In genomic region chr10:85193321-85193720, GRCm38 (mm10) we compare ENCODE assay signal across 26 mouse cellular contexts. TPM values are rescaled to one million over a fixed set of nuclear protein-coding genes. Genes with fewer than 3 reads are reported as not detected.
DNase-seq lines count a peak whose midpoint lies in the region; ATAC-seq and TF ChIP-seq lines count a peak whose summit lies in the region.
"Had no signal": no experiment of that assay in that cellular context is flagged by ENCODE, and none has a peak within 500 bp of the region (broad histone marks: within the 10 kb centered on the region; RNA-seq: fewer than 3 reads in every experiment).

No protein-coding gene starts in this region.

- 66% methylated on average over 3 of the region's 3 CpGs for WGBS in kidney, embryonic 15.5 days
- 53% methylated on average over 3 of the region's 3 CpGs for WGBS in liver, adult 2 months
- WGBS in liver, embryonic 11.5 days = 59% methylated on average over 3 of the region's 3 CpGs

- no peak overlapping the region for H3K4me3 ChIP-seq in kidney, embryonic 15.5 days (replicated peaks)
- no peak overlapping the region for H3K4me3 ChIP-seq in liver, adult 2 months (ENCODE audit: insufficient read depth, low read depth, low read length)
- H3K4me3 ChIP-seq in liver, embryonic 11.5 days (ENCODE audit: low read depth, low read length) = no peak overlapping the region
- H3K4me3 ChIP-seq: embryonic facial prominence, embryonic 12.5 days; embryonic facial prominence, embryonic 15.5 days; gastrocnemius, adult 2 months; heart, adult 2 months; heart, embryonic 10.5 days; heart, embryonic 13.5 days; hindbrain, embryonic 12.5 days; hindbrain, embryonic 15.5 days had no signal

- H3K27ac ChIP-seq in kidney, embryonic 15.5 days = no peak overlapping the region
- no peak overlapping the region for H3K27ac ChIP-seq in liver, adult 2 months (replicated peaks; ENCODE audit: insufficient read depth, low read depth, low read length)
- H3K27ac ChIP-seq in liver, embryonic 11.5 days (ENCODE audit: low read depth, low read length) = no peak overlapping the region
- H3K27ac ChIP-seq: embryonic facial prominence, embryonic 12.5 days; embryonic facial prominence, embryonic 15.5 days; gastrocnemius, adult 2 months; heart, adult 2 months; heart, embryonic 10.5 days; heart, embryonic 13.5 days; hindbrain, embryonic 12.5 days; hindbrain, embryonic 15.5 days had no signal

- H3K27me3 ChIP-seq in kidney, embryonic 15.5 days = no peaks in the 10 kb centered on the region; the same call in 1 of the 2 replicates
- no peaks in the 10 kb centered on the region for H3K27me3 ChIP-seq in liver, adult 2 months (ENCODE audit: control insufficient read depth, insufficient read depth, low read length)
- no peaks in the 10 kb centered on the region for H3K27me3 ChIP-seq in liver, embryonic 11.5 days (replicated peaks; ENCODE audit: control insufficient read depth, insufficient read depth, low read length)
- H3K27me3 ChIP-seq: CH12.LX; embryonic facial prominence, embryonic 12.5 days; embryonic facial prominence, embryonic 15.5 days; heart, embryonic 13.5 days; hindbrain, embryonic 12.5 days; hindbrain, embryonic 15.5 days had no signal

- no peak overlapping the region for H3K9ac ChIP-seq in kidney, embryonic 15.5 days
- no peak overlapping the region for H3K9ac ChIP-seq in liver, adult 2 months (ENCODE audit: low read depth, low read length)
- no peak overlapping the region for H3K9ac ChIP-seq in liver, embryonic 11.5 days (ENCODE audit: low read depth, low read length)
- H3K9ac ChIP-seq: embryonic facial prominence, embryonic 12.5 days; embryonic facial prominence, embryonic 15.5 days; forebrain, postnatal 0 days; heart, embryonic 13.5 days; hindbrain, embryonic 12.5 days; hindbrain, embryonic 15.5 days had no signal

- no peaks in the 10 kb centered on the region for H3K9me3 ChIP-seq in kidney, embryonic 15.5 days (replicated peaks)
- no peaks in the 10 kb centered on the region for H3K9me3 ChIP-seq in liver, embryonic 11.5 days (ENCODE audit: control insufficient read depth, low read length)
- H3K9me3 ChIP-seq: embryonic facial prominence, embryonic 12.5 days; embryonic facial prominence, embryonic 15.5 days; heart, embryonic 10.5 days; heart, embryonic 13.5 days; hindbrain, embryonic 12.5 days; hindbrain, embryonic 15.5 days had no signal

- H3K36me3 ChIP-seq in kidney, embryonic 15.5 days = no peaks in the 10 kb centered on the region
- no peaks in the 10 kb centered on the region for H3K36me3 ChIP-seq in liver, adult 2 months (ENCODE audit: control insufficient read depth, insufficient read depth, low read length)
- H3K36me3 ChIP-seq in liver, embryonic 11.5 days (ENCODE audit: control insufficient read depth, insufficient read depth, low read length) = no peaks in the 10 kb centered on the region
- H3K36me3 ChIP-seq: embryonic facial prominence, embryonic 12.5 days; embryonic facial prominence, embryonic 15.5 days; G1E; heart, embryonic 10.5 days; heart, embryonic 13.5 days; hindbrain, embryonic 12.5 days; hindbrain, embryonic 15.5 days had no signal

- H3K79me2 ChIP-seq in liver, adult 2 months (ENCODE audit: control insufficient read depth, insufficient read depth, low read length) = no peaks in the 10 kb centered on the region

- intact Hi-C loops in heart, postnatal 14 days (cut with DNase I) = no loop called here

- ATAC-seq in kidney, embryonic 15.5 days (replicated peaks; ENCODE audit: low FRiP score) = no peak
- no peak for ATAC-seq in liver, embryonic 11.5 days (replicated peaks; ENCODE audit: low FRiP score)
- ATAC-seq: forebrain, embryonic 14.5 days; forebrain, postnatal 0 days; Patski had no signal

- no peak for TF ChIP-seq CTCF in liver, adult 2 months (IDR thresholded peaks at IDR 0.05; ENCODE audit: low read depth, low read length)

- no peak for TF ChIP-seq POLR2A in liver, adult 2 months (IDR thresholded peaks at IDR 0.05; ENCODE audit: extremely low read depth, insufficient read depth, low read length)

- H3K4me2 ChIP-seq in kidney, embryonic 15.5 days = no peak overlapping the region
- no peak overlapping the region for H3K4me2 ChIP-seq in liver, embryonic 11.5 days
- H3K4me2 ChIP-seq: embryonic facial prominence, embryonic 12.5 days; embryonic facial prominence, embryonic 15.5 days; heart, embryonic 13.5 days; hindbrain, embryonic 12.5 days; hindbrain, embryonic 15.5 days had no signal

- peak; percentile 0 for DNase-seq in heart, adult 11 months
- DNase-seq in heart, postnatal 14 days = no peak
- peak; percentile 52 for DNase-seq in kidney, adult 9 months
- DNase-seq in liver, adult 2 months (ENCODE audit: extremely low read depth, low read depth, low spot score) = peak; percentile 64
- DNase-seq in liver, embryonic 11.5 days (ENCODE audit: low spot score) = no peak
- DNase-seq: adrenal gland, postnatal 10 days; adrenal gland, postnatal 36 days; B cell, adult 2 months; cerebellum, adult 18-20 months; cerebellum, adult 9-10 months; cerebellum, postnatal 25 days; forebrain, postnatal 0 days; gastrocnemius, adult 2 months; gastrocnemius, postnatal 14 days; heart, adult 2 months had no signal

- 0 out of 2 replicates have a peak, but pooled peaks cover 2% of the 10 kb centered on the region for H3K4me1 ChIP-seq in kidney, embryonic 15.5 days
- peaks cover 16% of the 10 kb centered on the region for H3K4me1 ChIP-seq in liver, adult 2 months (ENCODE audit: control insufficient read depth, insufficient read depth, low read length)
- H3K4me1 ChIP-seq in liver, embryonic 11.5 days (replicated peaks; ENCODE audit: control insufficient read depth, insufficient read depth, low read length) = no peaks in the 10 kb centered on the region
- H3K4me1 ChIP-seq: embryonic facial prominence, embryonic 15.5 days; heart, embryonic 10.5 days; heart, embryonic 13.5 days; hindbrain, embryonic 12.5 days; hindbrain, embryonic 15.5 days had no signal

RNA-seq across cellular contexts. Expression of gene Cry1, which starts 8.5 kb away (rescaled TPM):
- 10 to 100 TPM; 13.4 to 15.3 TPM for total RNA-seq in heart, postnatal 14 days (2021)
- 31.0 and 32.9 TPM in 2 replicates for polyA plus RNA-seq in kidney, embryonic 15.5 days (2015; fragmentation: Nextera tagmentation; extraction: Ambion mirVana)
- 1.9 and 3.0 TPM in 2 replicates for total RNA-seq in liver, adult 2 months (2014; rRNA removed)
- polyA plus RNA-seq in liver, adult 2 months (2012; rRNA removed) = 5.2 and 27.1 TPM in 2 replicates
- polyA plus RNA-seq in liver, embryonic 11.5 days (2014; fragmentation: Nextera tagmentation; extraction: Ambion mirVana) = 20.4 and 22.1 TPM in 2 replicates
- polyA plus RNA-seq: G1E had no signal

Comparison
In these comparisons a context has a peak if more than half of its experiments do, and no peak if none do; other contexts are left out.
1. DNase-seq: peak in heart, adult 11 months (single experiment), kidney, adult 9 months (single experiment) and liver, adult 2 months (single experiment); none in heart, postnatal 14 days (0 of 2) and liver, embryonic 11.5 days (single experiment).